Mouse (Mus musculus) layer of hippocampus, adult 11-12 months (tissue): ENCODE results near the gene Myh6.

Source experiments
- DNase-seq: peaks from one replicate; pipeline ENCODE4 v3.0.0; 2022; ENCODE audit warnings: low spot score

The Myh6 gene

GRCm38 (mm10) chr14:54932645-54933150 is 34.0 kb downstream of the Myh6 start, which contains the start of gene Il25:
Il25 (plus strand) TSS chr14:54932695.
- DNase-seq = no peak

- no peak for DNase-seq
Measured at GRCm38 (mm10) chr14:54930431-54930830, 36.3 kb downstream of the Myh6 start.

- DNase-seq = no peak
Measured at GRCm38 (mm10) chr14:54929801-54930200, 36.9 kb downstream of the Myh6 start.

- no peak for DNase-seq
Measured at GRCm38 (mm10) chr14:54927296-54927695, 39.4 kb downstream of the Myh6 start.

GRCm38 (mm10) chr14:54926401-54927158 is 40.1 kb downstream of the Myh6 start:
- no peak for DNase-seq

GRCm38 (mm10) chr14:54925349-54926342 is 41.1 kb downstream of the Myh6 start, which contains the start of gene Efs:
Efs (minus strand) TSS chr14:54926126.
- DNase-seq = peak; percentile 53

GRCm38 (mm10) chr14:54924641-54925348 is 41.9 kb downstream of the Myh6 start:
- no peak for DNase-seq

GRCm38 (mm10) chr14:54920076-54920685 is 46.5 kb downstream of the Myh6 start:
- DNase-seq = no peak

GRCm38 (mm10) chr14:54913343-54913742 is 53.4 kb downstream of the Myh6 start:
- no peak for DNase-seq

GRCm38 (mm10) chr14:54912886-54913285 is 53.8 kb downstream of the Myh6 start, which contains the start of gene Slc22a17:
Slc22a17 (minus strand) TSS chr14:54913132.
- peak; percentile 82 for DNase-seq

GRCm38 (mm10) chr14:54912109-54912850 is 54.4 kb downstream of the Myh6 start:
- no peak for DNase-seq

GRCm38 (mm10) chr14:54908682-54909081 is 58.0 kb downstream of the Myh6 start:
- no peak for DNase-seq

- DNase-seq = no peak
Measured at GRCm38 (mm10) chr14:54903641-54904040, 63.1 kb downstream of the Myh6 start.

GRCm38 (mm10) chr14:54900383-54900782 is 66.3 kb downstream of the Myh6 start:
- DNase-seq = peak; percentile 90

GRCm38 (mm10) chr14:54897445-54897844 is 69.3 kb downstream of the Myh6 start:
- DNase-seq = no peak

- DNase-seq = peak; percentile 59
Measured at GRCm38 (mm10) chr14:54894296-54895151, 72.2 kb downstream of the Myh6 start.

GRCm38 (mm10) chr14:54893651-54894181 is 73.0 kb downstream of the Myh6 start:
- peak; percentile 99 for DNase-seq

GRCm38 (mm10) chr14:54892200-54892599 is 74.5 kb downstream of the Myh6 start, which contains the start of gene Pabpn1:
Pabpn1 (plus strand) TSS chr14:54892500.
- DNase-seq = no peak
